Mouse (Mus musculus) Patski (cell line): ENCODE data around the gene Ccr3. TPM values are rescaled to one million over a fixed set of nuclear protein-coding genes. Genes with fewer than 3 reads are reported as not detected.
"Not testable (repeated sequence)": the region's sequence is repeated elsewhere in the genome, so short reads cannot be mapped to it uniquely, and the experiment has no call there.

Experiments used
- ATAC-seq: fragments of 100-300 bp; one replicate; pipeline ENCODE4 v1.8.0; 2021
- CTCF ChIA-PET: fragments of 350-600 bp; sonication (Branson Sonifier 250); formaldehyde crosslinking; loops from one replicate; lab custom pipeline; 2022; ENCODE audit warnings: inconsistent platforms; lab: Charles Lee
- POLR2A ChIA-PET: fragments of 350-600 bp; sonication (Branson Sonifier 250); formaldehyde crosslinking; loops from one replicate; lab custom pipeline; 2022; ENCODE audit warnings: antibody characterized with exemption, inconsistent platforms; lab: Charles Lee
- DNase-seq: peaks from one replicate; pipeline ENCODE4 v3.0.0-alpha.2; 2011; ENCODE audit warnings: low read depth, low spot score
- H3K27me3 ChIP-seq: fragments of 371-371 bp; one replicate; pipeline ENCODE4 v1.5.1; 2021
- CTCF ChIP-seq: fragments of 100-300 bp; IDR thresholded peaks from one replicate; pipeline ENCODE4 v1.5.1; 2021
- in situ Hi-C: fragments of 300-500 bp; cut with MboI; formaldehyde crosslinking; loops from 3 replicates; pipeline ENCODE4 v1.11.1; 2018; ENCODE audit warnings: low pct_unique_long_range_greater_than_20kb, mixed read lengths
- polyA plus RNA-seq: library from polyadenylated mRNA; unstranded; gene quantifications from one replicate; pipeline ENCODE4 v1.2.3, GENCODE M21; 2021

Ccr3 gene
- polyA plus RNA-seq, 1 experiment from 2014 or later, result not detected

- TF ChIP-seq CTCF, result no peak
- DNase-seq (no peak), ATAC-seq (no peak)
- in situ Hi-C loops, result no loop called here
- CTCF ChIA-PET, result no interaction called here
- POLR2A ChIA-PET, result no interaction called here
- no peaks in the 10 kb centered on the region for H3K27me3 ChIP-seq
Measured at GRCm38 (mm10) chr9:124053532-124053931, 31.8 kb downstream of the Ccr3 start.

- POLR2A ChIA-PET, result no interaction called here
- DNase-seq (no peak), ATAC-seq (no peak)
- in situ Hi-C loops, result no loop called here
- CTCF ChIA-PET, result no interaction called here
- TF ChIP-seq CTCF, result no peak
- H3K27me3 ChIP-seq, result no peaks in the 10 kb centered on the region
Measured at GRCm38 (mm10) chr9:124056158-124056709, 34.5 kb downstream of the Ccr3 start.

GRCm38 (mm10) chr9:124059660-124060352 lies 38.0 kb downstream of the Ccr3 start:
- ATAC-seq (no peak), DNase-seq (no peak)
- in situ Hi-C loops, result no loop called here
- TF ChIP-seq CTCF, result no peak
- ChIA-PET CTCF (no interaction called here), POLR2A (no interaction called here)
- no peaks in the 10 kb centered on the region for H3K27me3 ChIP-seq

GRCm38 (mm10) chr9:124061474-124062432 lies 40.0 kb downstream of the Ccr3 start:
- ATAC-seq, CTCF ChIA-PET, DNase-seq, POLR2A ChIA-PET, in situ Hi-C loops, H3K27me3 ChIP-seq: not testable (repeated sequence)

GRCm38 (mm10) chr9:124066572-124067103 lies 44.9 kb downstream of the Ccr3 start:
- no peak for TF ChIP-seq CTCF
- no peak for ATAC-seq
- in situ Hi-C loops, result no loop called here
- CTCF ChIA-PET, result no interaction called here
- no peak for DNase-seq
- no peaks in the 10 kb centered on the region for H3K27me3 ChIP-seq
- POLR2A ChIA-PET, result no interaction called here

GRCm38 (mm10) chr9:124068098-124069058 lies 46.6 kb downstream of the Ccr3 start:
- in situ Hi-C loops, result no loop called here
- ATAC-seq (no peak), DNase-seq (no peak)
- no peak for TF ChIP-seq CTCF
- CTCF ChIA-PET, result no interaction called here
- no peaks in the 10 kb centered on the region for H3K27me3 ChIP-seq
- POLR2A ChIA-PET, result no interaction called here

GRCm38 (mm10) chr9:124071506-124071905 lies 49.7 kb downstream of the Ccr3 start:
- ChIA-PET POLR2A (no interaction called here), CTCF (no interaction called here)
- no peaks in the 10 kb centered on the region for H3K27me3 ChIP-seq
- no peak for DNase-seq
- TF ChIP-seq CTCF, result no peak
- ATAC-seq, result no peak
- in situ Hi-C loops, result no loop called here

- no peak for TF ChIP-seq CTCF
- CTCF ChIA-PET, result no interaction called here
- H3K27me3 ChIP-seq, result no peaks in the 10 kb centered on the region
- DNase-seq (no peak), ATAC-seq (no peak)
- in situ Hi-C loops, result no loop called here
- POLR2A ChIA-PET, result no interaction called here
Measured at GRCm38 (mm10) chr9:124079803-124080202, 58.0 kb downstream of the Ccr3 start.

GRCm38 (mm10) chr9:124080471-124080870 lies 58.7 kb downstream of the Ccr3 start:
- ATAC-seq, POLR2A ChIA-PET, H3K27me3 ChIP-seq, CTCF ChIA-PET, DNase-seq, in situ Hi-C loops: not testable (repeated sequence)

Other genes starting within 250 kb of the Ccr3 start
- 0.06 TPM for gene Cxcr6, start 215.5 kb upstream of the Ccr3 start, polyA plus RNA-seq
- gene Fyco1, start 170.1 kb upstream of the Ccr3 start, polyA plus RNA-seq, result 22.6 TPM
- 0.12 TPM for gene Xcr1, start 159.9 kb upstream of the Ccr3 start, polyA plus RNA-seq
- gene Ccr1, start 53.3 kb upstream of the Ccr3 start, polyA plus RNA-seq, result not detected
- gene Ccr1l1, start 43.6 kb upstream of the Ccr3 start, polyA plus RNA-seq, result not detected
- not detected for gene Ccr2, start 80.0 kb downstream of the Ccr3 start, polyA plus RNA-seq
- not detected for gene Ccr5, start 99.6 kb downstream of the Ccr3 start, polyA plus RNA-seq